Mouse (Mus musculus) embryonic facial prominence, embryonic 14.5 days (tissue): ENCODE measurements around the gene Fig4. TPM values are rescaled to one million over a fixed set of nuclear protein-coding genes. Genes with fewer than 3 reads are reported as not detected.
A peak's percentile ranks its signal among the peaks of the same experiment; 100 is the strongest.

Experiments
- ATAC-seq: fragments of 200-750 bp; cut with Nextera tagmentation; 2 replicates; pipeline ENCODE4 v1.8.0; 2017; ENCODE audit warnings: low read depth, moderate number of reproducible peaks, moderate TSS enrichment
- DNase-seq: peaks from one replicate; pipeline ENCODE4 v3.0.0-alpha.2; 2015; ENCODE audit warnings: low spot score
- H3K27ac ChIP-seq: fragments of 300-500 bp; sonication (generic); replicated peaks from 2 replicates; pipeline ENCODE4 v1.5.1; 2014; ENCODE audit warnings: low read depth, mild to moderate bottlenecking, low read length, moderate library complexity
- H3K27me3 ChIP-seq: fragments of 300-500 bp; sonication (generic); replicated peaks from 2 replicates; pipeline ENCODE4 v1.6.1; 2014; ENCODE audit warnings: low read length; ENCODE audit not compliant: control insufficient read depth, insufficient read depth
- H3K36me3 ChIP-seq: fragments of 300-500 bp; sonication (generic); 2 replicates; pipeline ENCODE4 v1.6.1; 2014; ENCODE audit warnings: low read length, mixed read lengths; ENCODE audit not compliant: control insufficient read depth, insufficient read depth
- H3K4me1 ChIP-seq: fragments of 300-500 bp; sonication (generic); 2 replicates; pipeline ENCODE4 v1.6.1; 2014; ENCODE audit warnings: antibody characterized with exemption, low read length; ENCODE audit not compliant: control insufficient read depth, insufficient read depth
- H3K4me2 ChIP-seq: fragments of 300-500 bp; sonication (generic); 2 replicates; pipeline ENCODE4 v1.6.1; 2014; ENCODE audit warnings: low read depth, mild to moderate bottlenecking, low read length, moderate library complexity, mixed read lengths
- H3K4me3 ChIP-seq: fragments of 300-500 bp; sonication (generic); 2 replicates; pipeline ENCODE4 v1.5.1; 2014; ENCODE audit warnings: low read depth, mild to moderate bottlenecking, low read length
- H3K9ac ChIP-seq: fragments of 300-500 bp; sonication (generic); 2 replicates; pipeline ENCODE4 v1.6.1; 2014; ENCODE audit warnings: low read depth, mild to moderate bottlenecking, low read length, moderate library complexity, mixed read lengths
- H3K9me3 ChIP-seq: fragments of 300-500 bp; sonication (generic); 2 replicates; pipeline ENCODE4 v1.6.1; 2016; ENCODE audit warnings: low read length; ENCODE audit not compliant: control insufficient read depth
- WGBS: fragments of 180-500 bp; shearing (Covaris S2); extraction: QIAGEN DNeasy Blood & Tissue Kit; methylation state at CpG from one replicate; pipeline ENCODE4 v1.1.7; 2014; 5-methylcytosine and 5-hydroxymethylcytosine counted together
- polyA plus RNA-seq: library from polyadenylated mRNA; unstranded; fragments of >200 nt; fragmentation: Nextera tagmentation; extraction: Ambion mirVana; gene quantifications from 2 replicates; pipeline ENCODE4 v1.2.1, GENCODE M21; 2014

Fig4 gene
- polyA plus RNA-seq, 1 experiment from 2014 or later = 16.8 TPM

GRCm38 (mm10) chr10:41221204-41221603, 81.9 kb downstream of the Fig4 start:
- no peak overlapping the region for H3K9ac ChIP-seq
- 60% methylated on average over 4 of the region's 4 CpGs for WGBS
- no peaks in the 10 kb centered on the region for H3K4me1 ChIP-seq
- H3K27me3 ChIP-seq = no peaks in the 10 kb centered on the region
- no peaks in the 10 kb centered on the region for H3K36me3 ChIP-seq
- ATAC-seq (no peak), DNase-seq (no peak)
- no peaks in the 10 kb centered on the region for H3K9me3 ChIP-seq
- H3K4me2 ChIP-seq = no peak overlapping the region
- no peak overlapping the region for H3K27ac ChIP-seq
- H3K4me3 ChIP-seq = no peak overlapping the region

- no peak for ATAC-seq
- Histone ChIP-seq H3K27me3 (no peaks in the 10 kb centered on the region), H3K4me3 (no peak overlapping the region), H3K36me3 (no peaks in the 10 kb centered on the region), H3K9me3 (no peaks in the 10 kb centered on the region), H3K4me1 (no peaks in the 10 kb centered on the region), H3K27ac (no peak overlapping the region), H3K9ac (no peak overlapping the region), H3K4me2 (no peak overlapping the region)
- DNase-seq = no peak
- 87% methylated on average over 10 of the region's 10 CpGs for WGBS
These were observed 84.2 kb downstream of the Fig4 start for GRCm38 (mm10) chr10:41218897-41219296.

- Histone ChIP-seq H3K9ac (no peak overlapping the region), H3K27me3 (no peaks in the 10 kb centered on the region), H3K36me3 (no peaks in the 10 kb centered on the region), H3K27ac (no peak overlapping the region), H3K4me2 (no peak overlapping the region), H3K9me3 (no peaks in the 10 kb centered on the region), H3K4me3 (no peak overlapping the region), H3K4me1 (no peaks in the 10 kb centered on the region)
- ATAC-seq (no peak), DNase-seq (no peak)
- 85% methylated on average over 3 of the region's 3 CpGs for WGBS
These were observed 89.0 kb downstream of the Fig4 start for GRCm38 (mm10) chr10:41214083-41214482.

GRCm38 (mm10) chr10:41209538-41209937, 93.5 kb downstream of the Fig4 start:
- DNase-seq (no peak), ATAC-seq (no peak)
- Histone ChIP-seq H3K4me3 (no peak overlapping the region), H3K9me3 (no peaks in the 10 kb centered on the region), H3K4me1 (no peaks in the 10 kb centered on the region), H3K36me3 (no peaks in the 10 kb centered on the region), H3K27ac (no peak overlapping the region), H3K4me2 (no peak overlapping the region), H3K9ac (no peak overlapping the region), H3K27me3 (no peaks in the 10 kb centered on the region)
- WGBS = 77% methylated on average over 4 of the region's 4 CpGs

- no peaks in the 10 kb centered on the region for H3K9me3 ChIP-seq
- no peaks in the 10 kb centered on the region for H3K27me3 ChIP-seq
- H3K4me1 ChIP-seq = no peaks in the 10 kb centered on the region
- ATAC-seq (no peak), DNase-seq (peak; percentile 64)
- H3K4me3 ChIP-seq = no peak overlapping the region
- H3K27ac ChIP-seq = no peak overlapping the region
- no peak overlapping the region for H3K9ac ChIP-seq
- WGBS = 74% methylated on average over 6 of the region's 6 CpGs
- no peak overlapping the region for H3K4me2 ChIP-seq
- no peaks in the 10 kb centered on the region for H3K36me3 ChIP-seq
These were observed 94.1 kb downstream of the Fig4 start for GRCm38 (mm10) chr10:41208860-41209377.

GRCm38 (mm10) chr10:41205647-41206046, 97.4 kb downstream of the Fig4 start:
- Histone ChIP-seq H3K4me1 (no peaks in the 10 kb centered on the region), H3K4me2 (no peak overlapping the region), H3K36me3 (no peaks in the 10 kb centered on the region), H3K4me3 (no peak overlapping the region), H3K27ac (no peak overlapping the region), H3K9ac (no peak overlapping the region), H3K27me3 (no peaks in the 10 kb centered on the region), H3K9me3 (no peaks in the 10 kb centered on the region)
- DNase-seq (no peak), ATAC-seq (no peak)
- 68% methylated on average over 2 of the region's 2 CpGs for WGBS

GRCm38 (mm10) chr10:41204637-41205315, 98.3 kb downstream of the Fig4 start:
- ATAC-seq = no peak
- no peaks in the 10 kb centered on the region for H3K9me3 ChIP-seq
- 76% methylated on average over 11 of the region's 11 CpGs for WGBS
- no peak overlapping the region for H3K4me3 ChIP-seq
- no peak overlapping the region for H3K4me2 ChIP-seq
- no peak overlapping the region for H3K9ac ChIP-seq
- H3K36me3 ChIP-seq = no peaks in the 10 kb centered on the region
- no peaks in the 10 kb centered on the region for H3K4me1 ChIP-seq
- no peaks in the 10 kb centered on the region for H3K27me3 ChIP-seq
- DNase-seq = no peak
- no peak overlapping the region for H3K27ac ChIP-seq

- Histone ChIP-seq H3K4me2 (no peak overlapping the region), H3K36me3 (no peaks in the 10 kb centered on the region), H3K9me3 (no peaks in the 10 kb centered on the region), H3K27me3 (no peaks in the 10 kb centered on the region), H3K4me1 (no peaks in the 10 kb centered on the region), H3K9ac (no peak overlapping the region), H3K27ac (no peak overlapping the region), H3K4me3 (no peak overlapping the region)
- 69% methylated on average over 5 of the region's 5 CpGs for WGBS
- ATAC-seq = no peak
- DNase-seq = no peak
These were observed 98.9 kb downstream of the Fig4 start for GRCm38 (mm10) chr10:41204191-41204590.

- H3K36me3 ChIP-seq = no peaks in the 10 kb centered on the region
- no peak for DNase-seq
- ATAC-seq = no peak
- H3K4me1 ChIP-seq = no peaks in the 10 kb centered on the region
- H3K27ac ChIP-seq = no peak overlapping the region
- no peak overlapping the region for H3K4me2 ChIP-seq
- WGBS = 52% methylated on average over 6 of the region's 6 CpGs
- no peak overlapping the region for H3K9ac ChIP-seq
- H3K4me3 ChIP-seq = no peak overlapping the region
- H3K9me3 ChIP-seq = no peaks in the 10 kb centered on the region
- H3K27me3 ChIP-seq = no peaks in the 10 kb centered on the region
These were observed 104.3 kb downstream of the Fig4 start for GRCm38 (mm10) chr10:41198719-41199118.
